ENCODE assay signal across 25 mouse cellular contexts in genomic region chr5:9272976-9273375, GRCm38 (mm10).
"Had no signal": no experiment of that assay in that cellular context is flagged by ENCODE, and none has a peak within 500 bp of the region (broad histone marks: within the 10 kb centered on the region; RNA-seq: fewer than 3 reads in every experiment).

No protein-coding gene starts in this region.

- H3K4me3 ChIP-seq: heart, adult 2 months; heart, embryonic 13.5 days; heart, embryonic 15.5 days; hindbrain, embryonic 13.5 days; hindbrain, embryonic 15.5 days; kidney, embryonic 15.5 days; layer of hippocampus, adult 2 months; left cerebral cortex, adult 2 months; limb, embryonic 10.5 days; limb, embryonic 12.5 days had no signal

- H3K36me3 ChIP-seq: heart, embryonic 13.5 days; heart, embryonic 15.5 days; hindbrain, embryonic 13.5 days; hindbrain, embryonic 15.5 days; kidney, embryonic 15.5 days; limb, embryonic 10.5 days; limb, embryonic 12.5 days had no signal

- H3K4me2 ChIP-seq: heart, embryonic 11.5 days; heart, embryonic 13.5 days; heart, embryonic 15.5 days; hindbrain, embryonic 13.5 days; hindbrain, embryonic 15.5 days; kidney, embryonic 15.5 days; limb, embryonic 12.5 days had no signal

- DNase-seq: forebrain, postnatal 0 days; gastrocnemius, postnatal 14 days; gastrocnemius, postnatal 36 days; heart, adult 11 months; heart, adult 2 months; heart, postnatal 14 days; heart, postnatal 36 days; kidney, adult 11 months; kidney, adult 2 months; kidney, adult 9 months; kidney, postnatal 14 days; kidney, postnatal 36 days had no signal

- H3K27ac ChIP-seq: heart, adult 2 months; heart, embryonic 13.5 days; heart, embryonic 15.5 days; hindbrain, embryonic 13.5 days; hindbrain, embryonic 15.5 days; hindbrain, postnatal 0 days; kidney, embryonic 15.5 days; kidney, postnatal 0 days; layer of hippocampus, adult 2 months; left cerebral cortex, adult 2 months; limb, embryonic 10.5 days; limb, embryonic 12.5 days had no signal

- H3K9ac ChIP-seq: forebrain, postnatal 0 days; heart, embryonic 13.5 days; heart, embryonic 15.5 days; hindbrain, embryonic 13.5 days; hindbrain, embryonic 15.5 days; kidney, embryonic 15.5 days; limb, embryonic 12.5 days had no signal

- H3K9me3 ChIP-seq: heart, embryonic 15.5 days; hindbrain, embryonic 15.5 days; kidney, embryonic 15.5 days; limb, embryonic 10.5 days; limb, embryonic 12.5 days had no signal

- ATAC-seq: forebrain, postnatal 0 days; hindbrain, postnatal 0 days; intestine, embryonic 16.5 days had no signal

- H3K27me3 ChIP-seq: hindbrain, embryonic 13.5 days; hindbrain, embryonic 15.5 days; kidney, embryonic 15.5 days; limb, embryonic 12.5 days had no signal

- H3K4me1 ChIP-seq: heart, embryonic 13.5 days; heart, embryonic 15.5 days; kidney, embryonic 15.5 days; limb, embryonic 10.5 days; limb, embryonic 12.5 days had no signal
